Mouse (Mus musculus) heart, embryonic 10.5 days (tissue): ENCODE results near the gene Runx3. TPM values are rescaled to one million over a fixed set of nuclear protein-coding genes. Genes with fewer than 3 reads are reported as not detected.

Source experiments
- DNase-seq: peaks from one replicate; pipeline ENCODE4 v3.0.0-alpha.2; 2017; ENCODE audit warnings: low spot score
- H3K27ac ChIP-seq: fragments of 300-500 bp; sonication (generic); 2 replicates; pipeline ENCODE4 v1.5.1; 2016; ENCODE audit warnings: mild to moderate bottlenecking
- H3K27me3 ChIP-seq: fragments of 300-500 bp; sonication (generic); 2 replicates; pipeline ENCODE4 v1.6.1; 2016; ENCODE audit warnings: mild to moderate bottlenecking; ENCODE audit not compliant: poor library complexity, insufficient read depth, severe bottlenecking
- H3K36me3 ChIP-seq: fragments of 300-500 bp; sonication (generic); 2 replicates; pipeline ENCODE4 v1.6.1; 2016; ENCODE audit warnings: mild to moderate bottlenecking, moderate library complexity
- H3K4me1 ChIP-seq: fragments of 300-500 bp; sonication (generic); 2 replicates; pipeline ENCODE4 v1.6.1; 2016; ENCODE audit warnings: mild to moderate bottlenecking
- H3K4me3 ChIP-seq: fragments of 300-500 bp; sonication (generic); 2 replicates; pipeline ENCODE4 v1.5.1; 2016; ENCODE audit warnings: mild to moderate bottlenecking, moderate library complexity
- H3K9me3 ChIP-seq: fragments of 300-500 bp; sonication (generic); 2 replicates; pipeline ENCODE4 v1.6.1; 2016; ENCODE audit warnings: mild to moderate bottlenecking, moderate library complexity
- WGBS: fragments of 180-500 bp; shearing (Covaris S2); methylation state at CpG from one replicate; pipeline ENCODE4 v1.1.7; 2016; 5-methylcytosine and 5-hydroxymethylcytosine counted together
- polyA plus RNA-seq: library from polyadenylated mRNA; unstranded; fragments of >200 nt; fragmentation: Nextera tagmentation; extraction: Ambion mirVana; gene quantifications from 2 replicates; pipeline ENCODE4 v1.2.1, GENCODE M21; 2016

Runx3 gene
- polyA plus RNA-seq, 1 experiment from 2014 or later = 0.05 TPM

DNA sequence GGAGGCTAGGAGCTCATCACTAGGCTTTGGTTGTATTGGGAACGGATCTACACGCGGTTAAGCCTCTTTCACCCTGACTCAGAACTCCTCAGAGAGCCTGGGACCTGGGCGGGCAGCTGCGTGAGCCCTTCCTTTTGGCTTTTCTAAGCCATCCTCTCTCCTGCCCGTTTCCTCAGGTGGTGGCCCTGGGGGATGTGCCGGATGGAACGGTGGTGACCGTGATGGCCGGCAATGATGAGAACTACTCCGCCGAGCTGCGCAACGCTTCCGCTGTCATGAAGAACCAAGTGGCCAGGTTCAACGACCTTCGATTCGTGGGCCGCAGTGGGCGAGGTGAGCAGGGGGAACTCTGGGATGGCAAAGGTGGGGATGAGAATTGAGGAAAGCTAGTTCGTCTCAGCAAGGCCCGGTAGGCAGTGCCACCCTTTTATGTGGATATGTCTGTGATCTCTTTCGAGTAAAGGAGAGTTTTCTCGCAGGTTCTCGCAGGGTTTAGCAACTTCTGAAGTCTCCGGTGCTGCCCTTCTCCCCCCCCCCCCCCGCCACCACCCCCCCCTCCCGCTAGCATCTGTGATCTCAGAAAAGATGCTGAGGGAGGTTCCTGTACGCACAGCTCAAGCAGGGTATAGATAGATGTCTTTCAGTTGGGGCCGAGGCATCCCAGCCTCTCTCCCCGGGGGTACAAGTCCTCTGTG lies 34.8 kb downstream of the Runx3 start:
- H3K27me3 ChIP-seq = peaks cover 99% of the 10 kb centered on the region
- 3% methylated on average over 30 of the region's 31 CpGs for WGBS
- no peak overlapping the region for H3K4me3 ChIP-seq
- no peak for DNase-seq
- H3K27ac ChIP-seq = no peak overlapping the region
- H3K36me3 ChIP-seq = no peaks in the 10 kb centered on the region
- H3K9me3 ChIP-seq = no peaks in the 10 kb centered on the region
- peaks cover 44% of the 10 kb centered on the region for H3K4me1 ChIP-seq

DNA sequence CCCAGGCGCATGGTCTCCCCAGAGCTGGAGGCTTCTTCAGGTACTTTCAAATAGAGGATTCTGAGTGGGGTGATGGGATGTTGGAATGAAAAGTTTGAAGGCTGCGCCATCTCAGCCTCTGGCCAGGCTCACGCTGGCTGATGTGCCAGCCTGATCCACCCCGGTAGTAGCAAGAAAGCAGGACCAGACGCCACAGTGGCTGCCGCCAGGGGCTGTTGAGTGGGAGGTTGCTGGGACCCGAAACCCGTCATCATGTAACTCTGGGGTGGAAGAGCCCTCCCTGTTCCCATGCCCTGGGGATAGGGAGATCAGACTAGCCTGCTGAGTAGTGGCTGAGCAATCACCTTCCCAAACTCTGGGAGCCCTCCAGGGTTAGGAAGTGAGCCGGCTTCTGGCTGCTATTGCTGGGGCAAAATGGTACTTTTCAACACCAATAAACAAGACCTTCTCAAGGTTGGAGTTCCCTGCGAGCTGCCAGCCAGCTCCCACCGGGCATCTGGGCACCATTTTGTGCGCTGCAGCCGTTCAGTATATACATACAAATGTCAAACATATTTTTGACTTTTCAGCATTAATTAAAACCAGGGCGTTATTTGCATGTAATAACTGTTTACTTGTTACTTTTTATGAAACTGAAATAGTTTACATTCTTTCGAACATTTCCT lies 35.5 kb downstream of the Runx3 start:
- H3K27ac ChIP-seq = no peak overlapping the region
- WGBS = 14% methylated on average over 15 of the region's 15 CpGs
- H3K4me1 ChIP-seq = peaks cover 47% of the 10 kb centered on the region
- peaks cover 99% of the 10 kb centered on the region for H3K27me3 ChIP-seq
- DNase-seq = no peak
- no peak overlapping the region for H3K4me3 ChIP-seq
- H3K9me3 ChIP-seq = no peaks in the 10 kb centered on the region
- no peaks in the 10 kb centered on the region for H3K36me3 ChIP-seq

DNA sequence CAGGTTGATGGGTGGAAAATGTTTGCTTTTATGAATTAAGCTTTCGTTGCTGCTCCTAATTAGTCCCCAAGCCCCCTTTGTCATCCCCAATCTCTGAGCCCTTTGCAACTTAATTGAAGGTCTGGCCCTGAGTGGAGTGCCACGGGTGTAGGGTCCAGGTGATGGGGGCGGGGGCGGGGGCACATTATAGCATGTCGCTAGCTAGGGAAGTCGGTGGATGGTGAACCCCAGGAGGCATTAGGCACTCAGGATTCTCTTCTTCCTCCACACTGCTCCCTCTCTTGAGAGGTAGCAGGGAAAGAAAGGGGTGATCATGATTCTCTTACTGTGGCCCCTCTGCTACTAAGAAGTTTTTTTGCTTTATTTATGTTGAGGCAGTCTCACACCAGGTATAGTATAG lies 36.1 kb downstream of the Runx3 start:
- Histone ChIP-seq H3K27me3 (peaks cover 96% of the 10 kb centered on the region), H3K27ac (no peak overlapping the region), H3K9me3 (no peaks in the 10 kb centered on the region), H3K4me3 (no peak overlapping the region), H3K36me3 (no peaks in the 10 kb centered on the region), H3K4me1 (peaks cover 47% of the 10 kb centered on the region)
- no peak for DNase-seq
- 16% methylated on average over 6 of the region's 6 CpGs for WGBS

DNA sequence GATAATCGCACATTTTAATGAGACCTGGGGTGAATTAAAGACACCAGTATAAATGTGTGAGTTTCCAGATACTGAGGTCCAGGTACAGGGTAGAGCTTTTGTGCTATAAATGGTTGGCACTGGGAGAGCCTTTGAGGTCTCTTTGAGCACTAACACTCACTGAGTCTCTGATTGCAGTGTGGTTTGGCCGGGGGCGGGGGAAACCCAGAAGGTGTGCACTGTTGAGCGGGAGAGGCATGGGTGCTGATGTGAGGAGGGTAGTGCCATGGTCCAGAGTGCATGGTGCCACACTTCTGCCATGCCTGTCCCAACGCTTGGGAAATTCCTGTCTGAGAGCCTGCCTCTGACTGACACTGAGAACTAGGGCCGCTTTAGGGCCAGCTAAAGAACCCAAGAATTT lies 36.9 kb downstream of the Runx3 start:
- no peak overlapping the region for H3K4me3 ChIP-seq
- no peaks in the 10 kb centered on the region for H3K9me3 ChIP-seq
- DNase-seq = no peak
- peaks cover 46% of the 10 kb centered on the region for H3K4me1 ChIP-seq
- no peaks in the 10 kb centered on the region for H3K36me3 ChIP-seq
- H3K27ac ChIP-seq = no peak overlapping the region
- 9% methylated on average over 6 of the region's 6 CpGs for WGBS
- H3K27me3 ChIP-seq = peaks cover 88% of the 10 kb centered on the region

DNA sequence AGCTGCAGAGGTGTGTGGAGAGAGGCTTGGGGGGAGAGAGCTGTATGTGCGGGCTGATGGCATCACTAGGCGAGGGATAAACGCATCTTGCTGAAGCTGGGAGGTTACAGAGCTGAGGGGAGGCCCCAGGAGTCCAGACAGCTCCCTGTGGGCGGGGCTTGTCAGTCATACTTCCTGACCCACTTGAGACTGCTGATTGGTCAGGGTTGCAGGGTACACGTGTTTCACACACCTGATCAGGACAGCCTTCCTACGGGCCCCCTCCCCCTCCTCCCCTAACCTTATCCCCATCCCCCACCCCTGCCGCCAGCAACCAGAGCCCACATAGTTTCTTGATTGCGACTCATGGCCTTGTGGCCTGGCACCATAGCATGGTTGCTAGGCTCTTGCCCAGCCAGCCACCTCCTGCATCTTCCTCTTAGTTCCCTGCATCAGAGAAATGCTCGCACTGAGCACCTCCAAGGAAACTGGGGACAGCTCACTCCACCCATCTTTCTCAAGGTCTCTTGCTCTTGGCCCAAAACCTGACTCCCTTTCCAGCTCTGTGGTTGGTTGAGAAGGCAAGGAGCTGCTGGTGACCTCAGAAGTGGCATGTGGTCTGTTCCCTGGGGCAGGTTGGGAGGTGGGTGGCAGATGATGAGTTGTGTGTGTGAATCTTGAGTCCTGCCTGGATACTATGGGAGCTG lies 38.4 kb downstream of the Runx3 start:
- no peak for DNase-seq
- Histone ChIP-seq H3K27me3 (peaks cover 82% of the 10 kb centered on the region), H3K27ac (no peak overlapping the region), H3K36me3 (no peaks in the 10 kb centered on the region), H3K4me3 (no peak overlapping the region), H3K9me3 (no peaks in the 10 kb centered on the region), H3K4me1 (peaks cover 30% of the 10 kb centered on the region)
- WGBS = 4% methylated on average over 9 of the region's 9 CpGs

GRCm38 (mm10) chr4:135159663-135160062 lies 39.2 kb downstream of the Runx3 start:
- no peaks in the 10 kb centered on the region for H3K9me3 ChIP-seq
- H3K27ac ChIP-seq = no peak overlapping the region
- H3K36me3 ChIP-seq = no peaks in the 10 kb centered on the region
- WGBS = 49% methylated on average over 2 of the region's 2 CpGs
- H3K27me3 ChIP-seq = peaks cover 83% of the 10 kb centered on the region
- no peak for DNase-seq
- H3K4me3 ChIP-seq = no peak overlapping the region
- H3K4me1 ChIP-seq = peaks cover 27% of the 10 kb centered on the region

- 63% methylated on average over 3 of the region's 3 CpGs for WGBS
- no peak for DNase-seq
- H3K4me3 ChIP-seq = no peak overlapping the region
- peaks cover 83% of the 10 kb centered on the region for H3K27me3 ChIP-seq
- H3K27ac ChIP-seq = no peak overlapping the region
- no peaks in the 10 kb centered on the region for H3K36me3 ChIP-seq
- H3K9me3 ChIP-seq = no peaks in the 10 kb centered on the region
- peaks cover 28% of the 10 kb centered on the region for H3K4me1 ChIP-seq
Measured at GRCm38 (mm10) chr4:135160168-135160567, 39.7 kb downstream of the Runx3 start.

GRCm38 (mm10) chr4:135161441-135161840 lies 41.0 kb downstream of the Runx3 start:
- DNase-seq = no peak
- Histone ChIP-seq H3K36me3 (no peaks in the 10 kb centered on the region), H3K27ac (no peak overlapping the region), H3K4me3 (no peak overlapping the region), H3K27me3 (peaks cover 83% of the 10 kb centered on the region), H3K9me3 (no peaks in the 10 kb centered on the region), H3K4me1 (peaks cover 36% of the 10 kb centered on the region)
- WGBS = 79% methylated on average over 11 of the region's 11 CpGs

DNA sequence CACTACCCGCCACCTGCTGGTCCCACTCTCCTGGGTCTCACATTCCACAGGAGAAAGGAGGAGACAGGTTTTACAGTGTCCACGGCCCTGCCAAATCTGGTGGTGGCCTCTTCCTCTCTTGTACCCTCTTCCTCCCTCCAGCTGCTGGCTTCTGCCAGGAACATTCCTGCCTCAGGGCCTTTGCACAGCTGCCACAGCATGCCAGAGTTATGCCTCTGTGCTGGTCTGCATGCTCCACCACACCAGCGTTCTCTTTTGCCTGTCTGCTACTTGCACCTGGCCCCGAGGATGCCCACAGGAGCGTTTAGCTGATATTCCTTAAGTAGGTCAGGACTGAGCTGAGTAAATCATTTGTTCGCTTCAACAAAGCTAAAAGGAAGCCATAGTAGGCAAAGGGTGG lies 45.3 kb downstream of the Runx3 start:
- 58% methylated on average over 6 of the region's 6 CpGs for WGBS
- H3K4me3 ChIP-seq = no peak overlapping the region
- DNase-seq = no peak
- H3K27ac ChIP-seq = 0 out of 2 replicates have a peak overlapping the region, but pooled peaks have one; percentile 67
- H3K9me3 ChIP-seq = no peaks in the 10 kb centered on the region
- H3K27me3 ChIP-seq = peaks cover 83% of the 10 kb centered on the region
- peaks cover 44% of the 10 kb centered on the region for H3K4me1 ChIP-seq
- H3K36me3 ChIP-seq = no peaks in the 10 kb centered on the region

- Histone ChIP-seq H3K4me1 (peaks cover 50% of the 10 kb centered on the region), H3K27me3 (peaks cover 87% of the 10 kb centered on the region), H3K27ac (peak overlapping the region; percentile 67; the same call in 1 of the 2 replicates), H3K4me3 (peak overlapping the region; percentile 40), H3K36me3 (no peaks in the 10 kb centered on the region), H3K9me3 (no peaks in the 10 kb centered on the region)
- WGBS = 4% methylated on average over 23 of the region's 23 CpGs
- no peak for DNase-seq
Measured at GRCm38 (mm10) chr4:135166413-135167225, 46.2 kb downstream of the Runx3 start.

- 46% methylated on average over 7 of the region's 7 CpGs for WGBS
- H3K4me1 ChIP-seq = peaks cover 51% of the 10 kb centered on the region
- no peak overlapping the region for H3K4me3 ChIP-seq
- H3K27me3 ChIP-seq = peaks cover 100% of the 10 kb centered on the region
- no peak for DNase-seq
- no peaks in the 10 kb centered on the region for H3K36me3 ChIP-seq
- no peaks in the 10 kb centered on the region for H3K9me3 ChIP-seq
- peak overlapping the region; percentile 24; the same call in 1 of the 2 replicates for H3K27ac ChIP-seq
Measured at GRCm38 (mm10) chr4:135167816-135168527, 47.5 kb downstream of the Runx3 start.

DNA sequence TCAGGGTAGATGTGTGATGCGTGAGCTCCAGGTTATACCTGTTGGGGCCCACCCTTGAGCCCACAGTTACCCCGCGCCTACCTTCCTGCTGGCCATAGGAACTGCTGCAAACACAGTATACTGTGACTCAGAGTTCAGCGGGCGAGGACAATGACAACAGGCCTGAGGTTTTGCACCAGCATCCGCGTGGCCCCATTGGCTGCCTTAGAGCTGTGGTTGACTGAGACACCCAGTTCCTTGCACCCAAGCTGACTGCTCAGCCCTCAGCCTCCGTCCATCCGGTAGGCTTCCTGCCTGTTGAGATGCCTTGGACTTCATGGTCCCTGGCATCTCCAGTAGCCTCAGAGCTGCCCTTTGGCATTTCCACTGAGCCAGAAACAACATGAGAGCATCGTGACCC lies 48.6 kb downstream of the Runx3 start:
- Histone ChIP-seq H3K27ac (no peak overlapping the region), H3K27me3 (peaks cover 100% of the 10 kb centered on the region), H3K4me1 (peaks cover 54% of the 10 kb centered on the region), H3K9me3 (no peaks in the 10 kb centered on the region), H3K4me3 (no peak overlapping the region), H3K36me3 (no peaks in the 10 kb centered on the region)
- DNase-seq = no peak
- 71% methylated on average over 10 of the region's 10 CpGs for WGBS
